Mouse (Mus musculus) neural tube, embryonic 11.5 days (tissue): Measurements from ENCODE around the gene Rnh1. TPM values are rescaled to one million over a fixed set of nuclear protein-coding genes. Genes with fewer than 3 reads are reported as not detected.

Source experiments
- ATAC-seq: fragments of 200-750 bp; cut with Nextera tagmentation; 2 replicates; pipeline ENCODE4 v1.8.0; 2017; ENCODE audit warnings: moderate number of reproducible peaks, mild to moderate bottlenecking, moderate TSS enrichment, moderate library complexity; ENCODE audit not compliant: insufficient read depth, low FRiP score, low TSS enrichment
- DNase-seq: peaks from one replicate; pipeline ENCODE4 v3.0.0-alpha.2; 2015; ENCODE audit warnings: low spot score
- H3K27ac ChIP-seq: fragments of 300-500 bp; sonication (generic); 2 replicates; pipeline ENCODE4 v1.5.1; 2014; ENCODE audit warnings: low read depth, mild to moderate bottlenecking, low read length
- H3K27me3 ChIP-seq: fragments of 300-500 bp; sonication (generic); 2 replicates; pipeline ENCODE4 v1.6.1; 2014; ENCODE audit warnings: mild to moderate bottlenecking, low read length, mixed read lengths; ENCODE audit not compliant: control insufficient read depth, insufficient read depth
- H3K36me3 ChIP-seq: fragments of 300-500 bp; sonication (generic); 2 replicates; pipeline ENCODE4 v1.6.1; 2014; ENCODE audit warnings: mild to moderate bottlenecking, low read length, moderate library complexity, mixed read lengths; ENCODE audit not compliant: control insufficient read depth, insufficient read depth
- H3K4me1 ChIP-seq: fragments of 300-500 bp; sonication (generic); 2 replicates; pipeline ENCODE4 v1.6.1; 2014; ENCODE audit warnings: low read length, mixed read lengths; ENCODE audit not compliant: control insufficient read depth, insufficient read depth
- H3K4me2 ChIP-seq: fragments of 300-500 bp; sonication (generic); 2 replicates; pipeline ENCODE4 v1.6.1; 2014; ENCODE audit warnings: low read depth, mild to moderate bottlenecking, moderate library complexity
- H3K4me3 ChIP-seq: fragments of 300-500 bp; sonication (generic); 2 replicates; pipeline ENCODE4 v1.5.1; 2014; ENCODE audit warnings: low read depth, low read length
- H3K9ac ChIP-seq: fragments of 300-500 bp; sonication (generic); 2 replicates; pipeline ENCODE4 v1.6.1; 2014; ENCODE audit warnings: mild to moderate bottlenecking, low read length
- H3K9me3 ChIP-seq: fragments of 300-500 bp; sonication (generic); 2 replicates; pipeline ENCODE4 v1.6.1; 2016; ENCODE audit warnings: low read length; ENCODE audit not compliant: control insufficient read depth
- WGBS: fragments of 180-500 bp; shearing (Covaris S2); extraction: QIAGEN DNeasy Blood & Tissue Kit; methylation state at CpG from one replicate; pipeline ENCODE4 v1.1.7; 2014; 5-methylcytosine and 5-hydroxymethylcytosine counted together
- polyA plus RNA-seq: library from polyadenylated mRNA; unstranded; fragments of >200 nt; fragmentation: Nextera tagmentation; extraction: Ambion mirVana; gene quantifications from 2 replicates; pipeline ENCODE4 v1.2.1, GENCODE M21; 2014

Gene Rnh1
- polyA plus RNA-seq, 1 experiment from 2014 or later: 69.7 TPM

- H3K4me1 ChIP-seq: peaks cover 11% of the 10 kb centered on the region; the same call in 1 of the 2 replicates
- peaks cover 7% of the 10 kb centered on the region for H3K36me3 ChIP-seq
- H3K27ac ChIP-seq: no peak overlapping the region
- H3K4me2 ChIP-seq: no peak overlapping the region
- no peaks in the 10 kb centered on the region for H3K27me3 ChIP-seq
- no peak overlapping the region for H3K9ac ChIP-seq
- WGBS: 85% methylated on average over 6 of the region's 6 CpGs
- no peaks in the 10 kb centered on the region for H3K9me3 ChIP-seq
- no peak for ATAC-seq
- no peak for DNase-seq
- no peak overlapping the region for H3K4me3 ChIP-seq
These were observed 7.8 kb downstream of the Rnh1 start for GRCm38 (mm10) chr7:141164850-141165249.

GRCm38 (mm10) chr7:141164397-141164796, 8.3 kb downstream of the Rnh1 start:
- Histone ChIP-seq H3K4me1 (peaks cover 11% of the 10 kb centered on the region; the same call in 1 of the 2 replicates), H3K27me3 (no peaks in the 10 kb centered on the region), H3K27ac (no peak overlapping the region), H3K9ac (no peak overlapping the region), H3K9me3 (no peaks in the 10 kb centered on the region), H3K36me3 (peaks cover 7% of the 10 kb centered on the region), H3K4me2 (no peak overlapping the region), H3K4me3 (no peak overlapping the region)
- no peak for ATAC-seq
- DNase-seq: no peak
- 95% methylated on average over 7 of the region's 7 CpGs for WGBS

- no peaks in the 10 kb centered on the region for H3K4me1 ChIP-seq
- 92% methylated on average over 9 of the region's 9 CpGs for WGBS
- ATAC-seq (no peak), DNase-seq (no peak)
- peaks cover 11% of the 10 kb centered on the region; the same call in 1 of the 2 replicates for H3K36me3 ChIP-seq
- no peak overlapping the region for H3K4me2 ChIP-seq
- no peaks in the 10 kb centered on the region for H3K27me3 ChIP-seq
- no peak overlapping the region for H3K27ac ChIP-seq
- no peaks in the 10 kb centered on the region for H3K9me3 ChIP-seq
- no peak overlapping the region for H3K9ac ChIP-seq
- H3K4me3 ChIP-seq: no peak overlapping the region
These were observed 17.3 kb downstream of the Rnh1 start for GRCm38 (mm10) chr7:141155362-141155761.

- DNase-seq (no peak), ATAC-seq (no peak)
- WGBS: 79% methylated on average over 4 of the region's 4 CpGs
- Histone ChIP-seq H3K36me3 (peaks cover 14% of the 10 kb centered on the region; the same call in 1 of the 2 replicates), H3K4me3 (no peak overlapping the region), H3K4me1 (no peaks in the 10 kb centered on the region), H3K27ac (no peak overlapping the region), H3K4me2 (no peak overlapping the region), H3K9me3 (no peaks in the 10 kb centered on the region), H3K27me3 (no peaks in the 10 kb centered on the region), H3K9ac (no peak overlapping the region)
These were observed 24.0 kb downstream of the Rnh1 start for GRCm38 (mm10) chr7:141148639-141149038.

GRCm38 (mm10) chr7:141147044-141147443, 25.6 kb downstream of the Rnh1 start:
- 91% methylated on average over 6 of the region's 6 CpGs for WGBS
- no peak for ATAC-seq
- peaks cover 13% of the 10 kb centered on the region; the same call in 1 of the 2 replicates for H3K36me3 ChIP-seq

GRCm38 (mm10) chr7:141146043-141146595, 26.5 kb downstream of the Rnh1 start:
- Histone ChIP-seq H3K9me3 (no peaks in the 10 kb centered on the region), H3K4me2 (no peak overlapping the region), H3K4me1 (no peaks in the 10 kb centered on the region), H3K27me3 (no peaks in the 10 kb centered on the region), H3K27ac (no peak overlapping the region), H3K36me3 (peaks cover 8% of the 10 kb centered on the region; the same call in 1 of the 2 replicates), H3K9ac (no peak overlapping the region), H3K4me3 (no peak overlapping the region)
- ATAC-seq (no peak), DNase-seq (no peak)
- WGBS: 96% methylated on average over 12 of the region's 12 CpGs

More at GRCm38 (mm10) chr7:141147044-141147443, 25.6 kb downstream of the Rnh1 start:
- no peak overlapping the region for H3K4me3 ChIP-seq
- no peak overlapping the region for H3K4me2 ChIP-seq
- DNase-seq: no peak
- no peak overlapping the region for H3K27ac ChIP-seq
- H3K4me1 ChIP-seq: no peaks in the 10 kb centered on the region
- H3K9me3 ChIP-seq: no peaks in the 10 kb centered on the region
- no peak overlapping the region for H3K9ac ChIP-seq
- H3K27me3 ChIP-seq: no peaks in the 10 kb centered on the region

- peaks cover 6% of the 10 kb centered on the region for H3K36me3 ChIP-seq
- no peak for DNase-seq
- no peak overlapping the region for H3K9ac ChIP-seq
- H3K4me1 ChIP-seq: no peaks in the 10 kb centered on the region
- no peak for ATAC-seq
- no peak overlapping the region for H3K4me2 ChIP-seq
- H3K27ac ChIP-seq: no peak overlapping the region
- H3K4me3 ChIP-seq: no peak overlapping the region
- no peaks in the 10 kb centered on the region for H3K27me3 ChIP-seq
- 70% methylated on average over 1 of the region's 1 CpGs for WGBS
- H3K9me3 ChIP-seq: no peaks in the 10 kb centered on the region
These were observed 27.3 kb downstream of the Rnh1 start for GRCm38 (mm10) chr7:141145403-141145802.

- Histone ChIP-seq H3K4me1 (no peaks in the 10 kb centered on the region), H3K9ac (no peak overlapping the region), H3K4me3 (no peak overlapping the region), H3K27ac (no peak overlapping the region), H3K9me3 (no peaks in the 10 kb centered on the region), H3K36me3 (peaks cover 6% of the 10 kb centered on the region), H3K4me2 (no peak overlapping the region), H3K27me3 (no peaks in the 10 kb centered on the region)
- WGBS: 95% methylated on average over 3 of the region's 3 CpGs
- DNase-seq: no peak
- ATAC-seq: no peak
These were observed 28.0 kb downstream of the Rnh1 start for GRCm38 (mm10) chr7:141144650-141145049.

GRCm38 (mm10) chr7:141143861-141144260, 28.8 kb downstream of the Rnh1 start:
- H3K36me3 ChIP-seq: peaks cover 6% of the 10 kb centered on the region
- no peaks in the 10 kb centered on the region for H3K27me3 ChIP-seq
- no peak overlapping the region for H3K4me3 ChIP-seq
- no peak overlapping the region for H3K4me2 ChIP-seq
- H3K27ac ChIP-seq: no peak overlapping the region
- H3K9me3 ChIP-seq: no peaks in the 10 kb centered on the region
- no peak for DNase-seq
- WGBS: 97% methylated on average over 2 of the region's 2 CpGs
- no peaks in the 10 kb centered on the region for H3K4me1 ChIP-seq
- H3K9ac ChIP-seq: no peak overlapping the region
- no peak for ATAC-seq
